Mouse (Mus musculus): Measurements from ENCODE around the gene Hist1h2bh.
"Not testable (repeated sequence)": the region's sequence is repeated elsewhere in the genome, so short reads cannot be mapped to it uniquely, and the experiment has no call there.

The Hist1h2bh gene

GRCm38 (mm10) chr13:23550761-23551145 is 7.6 kb upstream of the Hist1h2bh start:
- DNase-seq: no peak

- DNase-seq: no peak
Measured at GRCm38 (mm10) chr13:23546694-23547093, 3.5 kb upstream of the Hist1h2bh start.

- DNase-seq: peak in 1 of 2 experiments; percentile 21
Measured at GRCm38 (mm10) chr13:23544787-23545120, 1.6 kb upstream of the Hist1h2bh start.

- peak; percentile 59 to 83 for DNase-seq
Measured at GRCm38 (mm10) chr13:23543965-23544786, 984 bp upstream of the Hist1h2bh start, which contains the start of gene Hist1h3f. Hist1h3f (plus strand) TSS chr13:23544052.

- DNase-seq: not testable (repeated sequence)
Measured at GRCm38 (mm10) chr13:23542225-23542980, 789 bp downstream of the Hist1h2bh start.

GRCm38 (mm10) chr13:23541497-23541896 is 1.7 kb downstream of the Hist1h2bh start:
- DNase-seq: no peak

- not testable (repeated sequence) for DNase-seq
Measured at GRCm38 (mm10) chr13:23539821-23540220, 3.4 kb downstream of the Hist1h2bh start.

- DNase-seq: no peak
Measured at GRCm38 (mm10) chr13:23538249-23538648, 4.9 kb downstream of the Hist1h2bh start.

- DNase-seq: no peak
Measured at GRCm38 (mm10) chr13:23537006-23537710, 6.0 kb downstream of the Hist1h2bh start.

GRCm38 (mm10) chr13:23536076-23536822 is 6.9 kb downstream of the Hist1h2bh start:
- DNase-seq: no peak

- peak; percentile 89 to 93 for DNase-seq
Measured at GRCm38 (mm10) chr13:23535137-23536075, 7.8 kb downstream of the Hist1h2bh start, which contains the start of gene Hist1h3g. Hist1h3g (plus strand) TSS chr13:23535422.

- DNase-seq: no peak
Measured at GRCm38 (mm10) chr13:23534368-23535131, 8.6 kb downstream of the Hist1h2bh start.

GRCm38 (mm10) chr13:23533560-23534367 is 9.4 kb downstream of the Hist1h2bh start, which contains the start of gene Hist1h2af:
Hist1h2af (plus strand) TSS chr13:23533906.
- DNase-seq: peak; percentile 73 to 79

- no peak for DNase-seq
Measured at GRCm38 (mm10) chr13:23532262-23533075, 10.7 kb downstream of the Hist1h2bh start.

- DNase-seq: peak; percentile 97 to 99
Measured at GRCm38 (mm10) chr13:23530901-23531875, 12.0 kb downstream of the Hist1h2bh start, which contains the start of gene Hist1h4h. Hist1h4h (plus strand) TSS chr13:23531050.

GRCm38 (mm10) chr13:23530181-23530900 is 12.9 kb downstream of the Hist1h2bh start:
- DNase-seq: peak; percentile 75 to 80

Measured in cerebellum, postnatal 14 days (tissue).